Mouse (Mus musculus) cerebellum, postnatal 10 days (tissue): ENCODE results near the gene Inmt.
A peak's percentile ranks its signal among the peaks of the same experiment; 100 is the strongest.

Experiments used
- DNase-seq, 2 experiments: peaks; one replicate each; pipeline ENCODE4 v3.0.0; 2021; ENCODE audit warnings: mixed read lengths in 2 of 2

Inmt gene

GRCm38 (mm10) chr6:55166777-55167463 lies 7.9 kb downstream of the Inmt start:
- peak; percentile 84 to 86 for DNase-seq

DNA sequence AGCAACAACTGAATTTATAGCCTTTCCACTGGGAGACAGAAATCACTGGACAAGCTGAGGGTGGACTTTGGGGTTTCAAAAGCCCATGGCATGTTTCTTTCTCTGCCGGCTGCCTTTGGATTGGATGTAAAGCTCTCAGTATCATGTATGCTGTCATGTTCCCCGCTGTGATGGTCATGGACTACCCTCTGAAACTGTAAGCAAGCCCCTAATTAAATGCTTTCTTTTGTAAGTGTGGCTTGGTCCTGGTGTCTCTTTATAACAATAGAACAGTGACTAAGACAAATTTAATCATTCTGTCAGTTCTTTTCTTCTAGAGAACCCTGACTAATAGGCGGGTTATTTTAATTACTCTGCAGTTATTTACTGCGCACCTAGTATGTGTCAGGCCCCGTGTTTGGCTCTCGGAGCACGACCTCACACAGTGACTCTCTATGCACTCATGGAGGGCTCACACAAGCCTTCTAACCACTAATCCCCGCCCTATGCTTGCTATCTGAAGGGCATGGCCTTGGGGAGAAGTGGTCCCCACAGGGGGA lies 11.7 kb downstream of the Inmt start:
- no peak for DNase-seq

DNA sequence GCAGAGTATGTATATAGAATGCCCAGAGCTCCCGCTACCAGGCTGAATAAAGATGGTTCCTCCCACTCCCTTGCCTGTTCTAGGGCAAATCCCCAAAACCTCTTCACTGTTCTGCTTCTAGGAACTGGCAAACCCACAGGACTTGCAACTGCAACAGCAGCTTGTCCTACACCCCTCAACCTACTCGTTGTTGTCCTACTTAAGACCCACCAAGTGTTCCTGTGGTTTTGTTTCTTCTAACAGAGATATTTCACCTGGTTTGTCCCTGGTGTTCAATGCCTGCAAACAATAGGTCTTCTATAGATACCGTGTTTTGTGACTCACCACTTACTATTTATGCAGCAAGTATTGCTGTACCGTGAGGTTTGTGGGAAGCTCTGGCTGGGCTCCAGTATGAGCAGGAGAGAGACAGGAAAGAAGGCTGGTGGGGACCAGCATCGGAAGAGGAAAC lies 13.5 kb downstream of the Inmt start:
- no peak for DNase-seq

GRCm38 (mm10) chr6:55159256-55159655 lies 15.6 kb downstream of the Inmt start:
- peak in 1 of 2 experiments; percentile 20 for DNase-seq

DNA sequence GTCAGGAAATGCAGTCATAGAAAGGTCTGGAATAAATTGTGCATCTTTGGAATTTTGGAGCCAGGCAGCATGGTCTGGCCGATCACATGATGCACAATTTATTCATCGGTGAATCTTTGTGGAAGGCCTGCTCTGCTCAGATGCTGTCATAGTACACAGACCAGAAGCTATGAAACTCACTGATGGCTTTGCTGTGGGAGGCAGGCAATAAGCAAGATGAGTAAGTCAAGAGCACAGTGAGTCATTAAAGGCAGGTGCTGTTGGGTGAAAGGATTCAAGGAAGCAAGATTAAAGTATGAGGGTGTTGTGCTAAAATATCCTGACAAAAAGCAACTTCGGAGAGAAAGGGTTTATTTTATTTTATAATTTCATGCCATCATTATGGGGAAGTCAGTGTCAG lies 22.6 kb downstream of the Inmt start:
- no peak for DNase-seq

- no peak for DNase-seq
Measured at GRCm38 (mm10) chr6:55146138-55146537, 28.7 kb downstream of the Inmt start.

DNA sequence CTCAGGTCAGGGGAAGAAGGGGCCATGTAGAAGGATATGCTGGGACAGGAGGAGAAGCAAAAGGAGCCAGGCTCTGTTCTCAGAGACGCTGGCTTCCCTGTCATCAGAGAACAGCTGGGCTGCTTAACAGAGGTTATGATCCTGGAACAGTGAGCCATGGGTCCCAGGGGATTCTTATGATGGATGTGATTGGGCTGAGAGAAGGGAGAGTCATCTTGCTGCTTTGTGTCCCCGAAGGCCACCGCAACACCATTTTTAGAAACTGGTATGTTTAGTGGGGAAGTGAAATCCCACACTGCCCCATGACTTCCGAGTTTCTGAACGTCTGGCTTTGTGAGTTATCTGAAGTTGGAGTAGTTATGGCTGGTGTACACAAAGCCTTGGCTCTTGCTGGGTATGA lies 29.6 kb downstream of the Inmt start:
- DNase-seq, result no peak

GRCm38 (mm10) chr6:55138343-55138742 lies 36.5 kb downstream of the Inmt start:
- DNase-seq, result no peak

- DNase-seq, result no peak
Measured at GRCm38 (mm10) chr6:55133425-55133824, 41.4 kb downstream of the Inmt start.

DNA sequence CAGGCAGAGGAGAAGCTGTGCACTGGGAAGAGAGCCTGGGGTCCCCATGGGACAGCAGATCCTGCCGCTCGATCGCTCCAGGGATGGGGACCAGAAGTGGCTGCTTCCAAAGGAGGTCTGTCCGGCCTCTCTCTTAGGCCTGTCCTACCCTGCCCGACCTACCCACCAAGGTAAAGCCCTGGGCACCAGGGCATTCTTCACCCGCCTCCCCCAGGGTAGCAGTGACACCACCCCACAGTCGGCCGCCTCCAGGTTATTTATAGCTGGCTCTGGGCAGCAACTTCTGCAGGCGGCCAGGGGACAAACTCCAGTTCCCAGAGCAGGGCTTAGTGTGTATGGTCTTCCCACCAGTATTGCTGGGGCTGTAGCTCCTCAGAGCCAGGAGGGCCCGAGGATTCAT lies 42.0 kb downstream of the Inmt start, which contains the start of gene Crhr2:
Crhr2 (minus strand) TSS at position 223 of the 400 bp plus-strand sequence.
- DNase-seq, result no peak

GRCm38 (mm10) chr6:55131301-55131700 lies 43.5 kb downstream of the Inmt start:
- no peak for DNase-seq

- no peak for DNase-seq
Measured at GRCm38 (mm10) chr6:55130631-55131030, 44.2 kb downstream of the Inmt start.

GRCm38 (mm10) chr6:55128391-55128790 lies 46.5 kb downstream of the Inmt start:
- no peak for DNase-seq

DNA sequence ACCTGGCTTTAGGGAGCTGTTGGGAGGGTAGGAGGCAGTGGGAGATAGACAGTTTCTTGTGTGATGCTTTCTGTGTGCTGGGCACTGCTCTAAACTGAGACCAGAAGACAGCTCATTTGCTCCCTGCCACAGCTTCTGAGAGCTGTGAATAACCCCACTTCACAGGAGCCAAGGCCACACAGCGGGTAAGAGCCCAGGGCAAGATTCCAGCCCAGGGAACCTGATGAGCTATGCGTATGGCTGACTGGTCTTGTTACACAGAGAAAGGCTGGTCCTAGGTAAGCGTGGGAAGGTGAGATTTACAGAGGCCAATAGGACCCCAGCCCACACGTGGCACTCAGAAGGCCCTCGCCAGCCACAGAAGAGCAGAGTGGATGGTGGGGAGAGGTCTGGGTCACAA lies 48.3 kb downstream of the Inmt start:
- DNase-seq, result no peak

DNA sequence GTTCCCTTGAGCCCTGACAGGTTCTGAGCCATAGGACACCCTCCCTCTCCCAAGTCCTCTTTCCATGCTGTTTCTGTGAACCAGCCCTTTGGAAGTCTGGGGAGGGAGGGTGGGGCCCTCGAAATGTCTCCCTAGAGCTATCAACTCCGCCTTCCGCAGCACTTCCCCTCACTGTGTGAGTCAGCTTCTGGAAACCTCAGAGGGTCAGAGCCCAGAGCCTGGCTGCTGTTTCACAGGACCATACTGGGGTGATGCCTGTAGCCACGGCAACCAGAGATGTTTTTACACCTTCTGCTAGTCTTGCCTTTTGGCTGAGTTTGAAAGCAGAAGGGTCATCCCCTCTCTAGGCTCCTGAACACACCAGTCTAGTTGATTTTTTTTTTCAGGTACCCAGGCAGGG lies 51.8 kb downstream of the Inmt start:
- DNase-seq, result no peak
